In the genomic region with DNA sequence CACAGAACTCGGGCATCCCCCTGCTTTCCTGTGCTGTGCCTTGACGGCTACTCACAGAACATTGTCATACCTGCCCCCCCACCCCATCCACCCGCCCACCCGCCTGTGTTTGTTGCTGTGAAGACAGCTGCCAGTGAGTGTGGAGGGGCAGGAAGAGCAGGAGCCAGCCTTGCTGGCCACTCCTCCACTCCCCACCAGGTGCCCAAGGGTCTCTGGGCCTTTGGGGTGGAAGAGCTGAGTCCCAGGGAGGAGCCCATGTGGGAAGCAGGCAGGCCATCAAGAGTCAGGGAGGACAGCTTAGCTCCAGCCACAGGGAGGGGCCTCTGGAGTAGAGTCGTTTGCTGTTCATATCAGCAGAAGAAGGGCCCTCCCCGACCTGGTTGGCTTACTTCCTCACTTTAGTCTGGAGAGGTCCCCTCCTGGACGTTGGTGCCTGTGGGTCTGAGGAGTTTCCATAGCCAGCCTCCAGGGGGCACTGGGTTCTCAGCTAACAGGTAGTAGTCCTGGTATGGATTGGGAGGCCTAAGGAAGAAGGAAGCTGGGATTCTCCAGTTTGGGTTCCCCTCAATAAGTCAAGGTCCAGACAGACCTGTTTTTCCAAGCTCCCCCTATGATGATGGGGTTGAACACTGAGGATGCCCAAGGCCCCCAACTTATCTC, we compare ENCODE assay signal across 8 mouse cellular contexts. TPM values are rescaled to one million over a fixed set of nuclear protein-coding genes. Genes with fewer than 3 reads are reported as not detected.
A peak's percentile ranks its signal among the peaks of the same experiment; 100 is the strongest.
DNase-seq lines count a peak whose midpoint lies in the region; ATAC-seq lines count a peak whose summit lies in the region.

No protein-coding gene starts in this region.

- no peaks in the 10 kb centered on the region for H3K36me3 ChIP-seq in hindbrain, embryonic 11.5 days (ENCODE audit: control insufficient read depth, insufficient read depth, low read length)
- peaks cover 62% of the 10 kb centered on the region for H3K36me3 ChIP-seq in hindbrain, embryonic 13.5 days
- no peaks in the 10 kb centered on the region; the same call in 1 of the 2 replicates for H3K36me3 ChIP-seq in stomach, embryonic 15.5 days

- no peak overlapping the region for H3K4me3 ChIP-seq in hindbrain, embryonic 11.5 days (ENCODE audit: low read depth, low read length)
- no peak overlapping the region for H3K4me3 ChIP-seq in hindbrain, embryonic 13.5 days
- no peak overlapping the region for H3K4me3 ChIP-seq in stomach, embryonic 15.5 days (replicated peaks)

- WGBS in hindbrain, embryonic 11.5 days, result 47% methylated on average over 7 of the region's 7 CpGs
- WGBS in hindbrain, embryonic 13.5 days, result 50% methylated on average over 7 of the region's 7 CpGs
- 40% methylated on average over 7 of the region's 7 CpGs for WGBS in stomach, embryonic 15.5 days

- no peaks in the 10 kb centered on the region for H3K27me3 ChIP-seq in hindbrain, embryonic 11.5 days (ENCODE audit: control insufficient read depth, insufficient read depth, low read length)
- H3K27me3 ChIP-seq in hindbrain, embryonic 13.5 days, result no peaks in the 10 kb centered on the region
- no peaks in the 10 kb centered on the region for H3K27me3 ChIP-seq in stomach, embryonic 15.5 days (replicated peaks)

- no peak overlapping the region for H3K4me2 ChIP-seq in hindbrain, embryonic 11.5 days (replicated peaks; ENCODE audit: low read depth, low read length)
- no peak overlapping the region for H3K4me2 ChIP-seq in hindbrain, embryonic 13.5 days
- H3K4me2 ChIP-seq in stomach, embryonic 15.5 days, result no peak overlapping the region

- peak; percentile 43; the same call in 1 of the 2 replicates for ATAC-seq in hindbrain, embryonic 11.5 days (ENCODE audit: low FRiP score)
- no peak for ATAC-seq in hindbrain, embryonic 13.5 days (ENCODE audit: low FRiP score)
- ATAC-seq in hematopoietic stem cell, adult 5-6 weeks (replicated peaks in 1 of 2; ENCODE audit: insufficient read depth in 1 of 2, low FRiP score in 2 of 2, low TSS enrichment in 1 of 2, low read depth in 1 of 2, poor library complexity in 2 of 2, severe bottlenecking in 2 of 2), result peak; percentile 35 to 67; a peak in 3 of 4 replicates
- ATAC-seq in megakaryocyte-erythroid progenitor cell, adult 5-6 weeks (replicated peaks; ENCODE audit: low FRiP score, low TSS enrichment, poor library complexity, severe bottlenecking), result peak; percentile 55
- ATAC-seq in stomach, embryonic 15.5 days (ENCODE audit: insufficient read depth, low FRiP score, low read depth), result peak; percentile 47

- H3K27ac ChIP-seq in hindbrain, embryonic 11.5 days (ENCODE audit: low read depth, low read length), result no peak overlapping the region
- H3K27ac ChIP-seq in hindbrain, embryonic 13.5 days, result no peak overlapping the region
- no peak overlapping the region for H3K27ac ChIP-seq in stomach, embryonic 15.5 days

- peak; percentile 74 for DNase-seq in hindbrain, embryonic 11.5 days (ENCODE audit: low spot score)
- DNase-seq in cerebellum, adult 11-12 months, result peak; percentile 42
- peak; percentile 65 for DNase-seq in forelimb bud, embryonic 11.5 days (ENCODE audit: low read depth, low spot score)
- DNase-seq in layer of hippocampus, postnatal 36 days, result peak; percentile 54 to 59

- no peak overlapping the region for H3K9ac ChIP-seq in hindbrain, embryonic 11.5 days (ENCODE audit: low read depth, low read length)
- no peak overlapping the region for H3K9ac ChIP-seq in hindbrain, embryonic 13.5 days
- H3K9ac ChIP-seq in stomach, embryonic 15.5 days, result no peak overlapping the region

- no peaks in the 10 kb centered on the region for H3K9me3 ChIP-seq in hindbrain, embryonic 11.5 days (ENCODE audit: control insufficient read depth, low read length)
- no peaks in the 10 kb centered on the region for H3K9me3 ChIP-seq in hindbrain, embryonic 13.5 days
- H3K9me3 ChIP-seq in stomach, embryonic 15.5 days, result no peaks in the 10 kb centered on the region

- no peaks in the 10 kb centered on the region for H3K4me1 ChIP-seq in hindbrain, embryonic 11.5 days (replicated peaks; ENCODE audit: control insufficient read depth, insufficient read depth, low read length)
- H3K4me1 ChIP-seq in hindbrain, embryonic 13.5 days (replicated peaks), result 0 out of 2 replicates have a peak, but pooled peaks cover 2% of the 10 kb centered on the region
- H3K4me1 ChIP-seq in stomach, embryonic 15.5 days, result no peaks in the 10 kb centered on the region

RNA-seq across cellular contexts. Expression of gene Hdac11, which starts 16.9 kb away (rescaled TPM):
- polyA plus RNA-seq in hindbrain, embryonic 11.5 days (2014; fragmentation: Nextera tagmentation; extraction: Ambion mirVana), result 13.2 and 14.5 TPM in 2 replicates
- polyA plus RNA-seq in hindbrain, embryonic 13.5 days (2015; fragmentation: Nextera tagmentation; extraction: Ambion mirVana), result 33.6 and 34.2 TPM in 2 replicates
- total RNA-seq in hematopoietic stem cell, adult 5-6 weeks (2017), result 6.4 and 11.7 TPM in 2 replicates
- total RNA-seq in layer of hippocampus, postnatal 36 days (2021), result 100 to 1,000 TPM; 143 to 159 TPM
- 2.1 and 8.1 TPM in 2 replicates for total RNA-seq in megakaryocyte-erythroid progenitor cell, adult 5-6 weeks (2014; fragmentation: Nextera tagmentation)
- total RNA-seq in megakaryocyte-erythroid progenitor cell, adult 5-6 weeks (2017), result 0.99 and 1.0 TPM in 2 replicates
- 9.9 and 12.0 TPM in 2 replicates for polyA plus RNA-seq in stomach, embryonic 15.5 days (2015; fragmentation: Nextera tagmentation; extraction: Ambion mirVana)

RNA-seq across cellular contexts. Expression of gene Fbln2, which starts 38.9 kb away (rescaled TPM):
- 30.7 and 36.5 TPM in 2 replicates for polyA plus RNA-seq in hindbrain, embryonic 11.5 days (2014; fragmentation: Nextera tagmentation; extraction: Ambion mirVana)
- polyA plus RNA-seq in hindbrain, embryonic 13.5 days (2015; fragmentation: Nextera tagmentation; extraction: Ambion mirVana), result 27.4 and 32.0 TPM in 2 replicates
- total RNA-seq in hematopoietic stem cell, adult 5-6 weeks (2017), result not detected in 2 replicates
- total RNA-seq in layer of hippocampus, postnatal 36 days (2021), result 10 to 100 TPM in 1 of 2 experiments, 1 to 10 TPM in 1; 9.3 to 10.3 TPM
- total RNA-seq in megakaryocyte-erythroid progenitor cell, adult 5-6 weeks (2014; fragmentation: Nextera tagmentation), result not detected in 2 replicates
- total RNA-seq in megakaryocyte-erythroid progenitor cell, adult 5-6 weeks (2017), result not detected in 2 replicates
- polyA plus RNA-seq in stomach, embryonic 15.5 days (2015; fragmentation: Nextera tagmentation; extraction: Ambion mirVana), result 51.7 and 58.1 TPM in 2 replicates

RNA-seq across cellular contexts. Expression of gene Nup210, which starts 56.7 kb away (rescaled TPM):
- 11.9 and 12.3 TPM in 2 replicates for polyA plus RNA-seq in hindbrain, embryonic 11.5 days (2014; fragmentation: Nextera tagmentation; extraction: Ambion mirVana)
- polyA plus RNA-seq in hindbrain, embryonic 13.5 days (2015; fragmentation: Nextera tagmentation; extraction: Ambion mirVana), result 17.0 and 17.4 TPM in 2 replicates
- total RNA-seq in hematopoietic stem cell, adult 5-6 weeks (2017), result 140 and 155 TPM in 2 replicates
- 10 to 100 TPM; 19.1 to 24.7 TPM for total RNA-seq in layer of hippocampus, postnatal 36 days (2021)
- total RNA-seq in megakaryocyte-erythroid progenitor cell, adult 5-6 weeks (2014; fragmentation: Nextera tagmentation), result 135 and 191 TPM in 2 replicates
- 76.4 and 185 TPM in 2 replicates for total RNA-seq in megakaryocyte-erythroid progenitor cell, adult 5-6 weeks (2017)
- 14.3 and 16.2 TPM in 2 replicates for polyA plus RNA-seq in stomach, embryonic 15.5 days (2015; fragmentation: Nextera tagmentation; extraction: Ambion mirVana)

Comparison
In these comparisons a context has a peak if more than half of its experiments do, and no peak if none do; other contexts are left out.
1. RNA of gene Hdac11, which starts 16.9 kb away (total RNA-seq): 143 to 159 TPM in layer of hippocampus, postnatal 36 days; 6.4 to 11.7 TPM in hematopoietic stem cell, adult 5-6 weeks and 0.99 to 8.1 TPM in megakaryocyte-erythroid progenitor cell, adult 5-6 weeks; every median in the first group is over 10 times any median in the second.
2. RNA of gene Fbln2, which starts 38.9 kb away (total RNA-seq): 9.3 to 10.3 TPM in layer of hippocampus, postnatal 36 days; not detected in hematopoietic stem cell, adult 5-6 weeks and not detected in megakaryocyte-erythroid progenitor cell, adult 5-6 weeks; every median in the first group is over 10 times any median in the second.
3. Peak in every context shown above with its lines, with median percentiles within 50 percentile points of each other: DNase-seq.